Mouse (Mus musculus): ENCODE results near the gene Dlg4.
"Not testable (repeated sequence)": the region's sequence is repeated elsewhere in the genome, so short reads cannot be mapped to it uniquely, and the experiment has no call there.

Gene Dlg4

DNA sequence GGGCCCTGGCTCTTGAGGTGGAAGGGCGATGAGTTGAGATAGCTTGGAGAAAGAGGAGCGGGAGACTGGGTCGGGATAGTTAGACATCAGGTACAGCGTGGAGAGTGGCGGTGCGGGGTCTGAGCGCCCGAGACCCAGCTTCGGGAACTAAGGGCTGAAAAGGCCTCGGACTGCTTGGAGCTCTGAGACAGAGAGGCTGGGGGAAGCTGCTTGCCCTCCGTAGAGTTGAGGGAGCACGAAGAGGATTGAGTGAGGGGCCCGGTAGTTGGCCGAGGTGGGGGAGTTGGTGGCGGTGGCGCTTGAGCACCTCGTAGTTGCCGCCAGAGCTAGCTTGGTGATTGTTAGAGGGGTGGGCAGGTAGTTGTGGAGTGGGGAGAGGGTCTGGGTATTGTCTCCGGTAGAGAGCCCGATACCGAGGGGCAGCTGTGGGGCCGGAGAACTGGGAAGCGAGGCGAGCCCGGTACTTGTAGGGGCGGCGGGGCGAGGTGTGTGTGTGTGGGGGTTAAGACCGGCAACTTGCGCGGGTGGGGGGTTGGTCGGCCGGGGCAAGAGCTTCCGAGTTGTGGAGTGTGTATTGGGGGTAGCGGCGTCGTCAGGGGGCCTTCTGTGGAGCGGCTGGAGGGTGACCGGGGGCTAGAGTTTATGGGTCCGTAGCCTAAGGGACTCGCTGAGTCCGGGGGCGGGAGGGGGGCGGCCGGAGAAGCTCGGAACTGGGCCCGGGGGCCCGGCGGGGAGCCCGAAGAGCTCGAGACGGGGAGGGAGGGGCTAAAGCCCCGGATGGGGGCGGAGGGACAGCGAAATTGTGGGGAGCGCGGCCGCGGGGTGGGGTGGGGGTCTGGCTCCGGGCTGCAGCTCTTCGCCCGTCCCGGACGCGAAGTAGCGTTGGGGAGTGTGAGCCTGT is 20.3 kb upstream of the Dlg4 start:
- DNase-seq (ENCODE audit: low spot score in 2 of 2): peak in 1 of 2 experiments; percentile 37

DNA sequence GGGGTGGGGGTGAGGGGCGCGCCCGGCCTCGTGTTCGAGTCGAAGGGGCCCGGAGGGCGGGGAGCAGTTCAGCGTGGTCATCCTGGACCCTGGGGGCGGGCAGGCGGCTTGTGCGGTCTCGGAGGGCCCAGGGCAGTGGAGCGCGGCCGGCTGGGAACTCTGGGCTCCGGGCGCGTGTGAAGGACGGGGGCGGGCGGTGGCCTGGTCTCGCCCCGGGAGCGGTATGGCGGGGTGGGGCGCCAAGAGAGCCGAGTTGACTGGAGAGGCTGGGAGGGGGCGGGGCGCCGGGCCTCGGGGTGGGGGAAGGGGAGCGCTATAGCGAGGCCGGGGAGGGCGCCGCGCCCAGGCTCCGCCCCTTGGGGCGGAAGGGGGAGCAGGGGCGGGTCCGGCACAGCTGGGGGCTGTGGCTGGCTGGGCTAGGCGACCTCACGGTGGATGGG is 19.7 kb upstream of the Dlg4 start:
- DNase-seq (ENCODE audit: low spot score in 2 of 2): peak; percentile 86 to 92

DNA sequence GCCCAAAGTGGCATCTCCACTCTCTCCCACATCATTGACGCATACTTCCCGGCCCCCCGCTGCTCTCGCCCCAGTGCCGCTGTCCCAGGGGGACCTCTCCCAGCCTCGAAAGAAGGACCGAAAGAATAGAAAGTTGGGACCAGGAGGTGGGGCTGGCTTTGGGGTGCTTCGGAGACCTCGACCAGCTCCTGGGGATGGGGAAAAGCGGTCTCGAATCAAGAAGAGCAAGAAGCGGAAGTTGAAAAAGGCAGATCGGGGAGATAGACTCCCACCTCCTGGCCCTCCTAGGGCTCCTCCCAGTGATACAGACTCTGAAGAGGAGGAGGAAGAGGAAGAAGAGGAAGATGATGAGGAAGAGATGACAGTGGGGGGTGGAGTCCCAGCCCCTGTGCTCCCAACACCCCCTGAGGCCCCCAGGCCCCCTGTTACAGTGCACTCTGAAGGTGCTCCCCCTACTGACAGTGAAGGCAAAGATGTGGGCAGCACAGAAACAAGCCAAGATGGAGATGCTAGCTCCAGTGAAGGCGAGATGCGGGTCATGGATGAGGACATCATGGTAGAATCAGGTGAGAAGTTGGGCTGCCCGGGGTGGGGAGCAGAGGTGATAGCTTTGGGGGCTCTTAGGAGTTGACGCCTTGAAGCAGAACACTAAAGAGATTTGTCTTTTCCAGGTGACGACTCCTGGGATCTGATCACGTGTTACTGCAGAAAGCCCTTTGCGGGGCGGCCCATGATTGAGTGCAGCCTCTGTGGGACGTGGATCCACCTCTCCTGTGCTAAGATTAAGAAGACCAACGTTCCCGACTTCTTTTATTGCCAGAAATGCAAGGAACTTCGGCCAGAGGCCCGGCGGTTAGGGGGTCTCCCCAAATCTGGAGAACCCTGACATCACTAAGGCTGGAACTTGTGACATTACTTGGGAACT is 17.9 kb upstream of the Dlg4 start:
- DNase-seq (ENCODE audit: low spot score in 2 of 2): no peak

DNA sequence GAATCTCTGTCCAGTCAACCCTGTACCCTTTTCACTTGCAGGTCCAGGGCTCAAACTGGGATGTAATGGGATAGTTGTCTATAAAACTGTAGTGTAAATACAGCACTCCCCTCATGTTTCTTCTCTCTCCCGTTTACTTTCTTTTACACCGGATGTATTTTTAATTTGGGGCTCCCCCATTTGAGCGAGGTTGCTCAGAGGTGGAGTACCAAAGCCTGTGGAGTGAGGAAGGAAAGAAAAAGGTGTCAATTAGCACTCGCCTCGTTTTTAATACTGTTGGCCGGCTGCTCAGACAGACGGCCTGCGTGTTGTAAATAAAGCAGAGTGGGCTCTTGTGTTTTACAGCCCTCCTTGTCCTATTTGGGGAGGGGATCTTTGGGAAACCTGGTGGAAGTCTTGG is 17.1 kb upstream of the Dlg4 start:
- DNase-seq (ENCODE audit: low spot score in 2 of 2): no peak

DNA sequence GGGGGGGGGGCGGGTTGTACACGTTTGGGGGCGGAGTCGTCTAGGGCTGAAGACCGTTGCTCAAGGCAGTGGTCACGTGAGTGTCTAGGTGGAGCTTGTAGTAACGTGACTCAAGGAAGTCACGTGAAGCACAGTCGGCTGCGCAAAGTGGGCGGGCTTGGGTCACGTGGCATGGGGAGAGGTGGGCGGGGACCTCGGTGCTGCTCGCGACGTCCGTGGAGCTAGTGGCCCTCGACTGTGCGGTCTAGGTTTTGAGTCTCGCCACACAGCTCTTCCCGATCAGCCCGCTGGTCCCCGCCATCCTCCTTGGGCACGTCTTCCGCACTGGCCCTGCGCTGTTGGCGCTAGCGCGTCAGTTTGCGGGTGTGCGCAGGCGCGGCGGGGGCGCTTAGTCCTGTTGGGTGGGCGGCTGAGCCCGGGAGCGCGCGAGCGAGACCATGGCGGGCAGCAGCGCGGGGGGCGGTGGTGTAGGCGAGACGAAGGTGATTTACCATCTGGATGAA is 16.3 kb upstream of the Dlg4 start, which contains the start of gene Dvl2:
Gene Dvl2, plus strand, starts transcription at position 200 of the 503 bp plus-strand sequence.
- peak; percentile 78 to 92 for DNase-seq (ENCODE audit: low spot score in 2 of 2)

DNA sequence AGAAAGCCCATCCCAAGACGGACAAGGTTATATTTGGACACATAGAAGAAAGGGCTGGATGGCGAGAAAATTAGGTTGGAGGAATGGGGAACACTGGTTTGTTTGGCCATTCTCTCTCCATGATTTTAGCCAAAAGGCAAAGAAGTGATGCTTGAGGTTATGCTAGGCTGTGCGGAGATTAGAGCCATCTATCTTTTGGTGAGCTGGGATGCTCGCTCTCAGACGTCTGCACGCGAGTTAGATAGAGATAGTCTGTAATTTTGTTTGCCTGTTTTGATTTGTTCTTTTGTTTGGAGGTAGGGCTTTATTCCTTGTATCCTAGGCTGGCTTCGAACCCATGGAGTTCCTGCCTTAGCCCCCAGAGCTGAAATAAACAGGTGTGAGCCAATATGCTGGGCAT is 15.6 kb upstream of the Dlg4 start:
- DNase-seq (ENCODE audit: low spot score in 2 of 2): no peak

DNA sequence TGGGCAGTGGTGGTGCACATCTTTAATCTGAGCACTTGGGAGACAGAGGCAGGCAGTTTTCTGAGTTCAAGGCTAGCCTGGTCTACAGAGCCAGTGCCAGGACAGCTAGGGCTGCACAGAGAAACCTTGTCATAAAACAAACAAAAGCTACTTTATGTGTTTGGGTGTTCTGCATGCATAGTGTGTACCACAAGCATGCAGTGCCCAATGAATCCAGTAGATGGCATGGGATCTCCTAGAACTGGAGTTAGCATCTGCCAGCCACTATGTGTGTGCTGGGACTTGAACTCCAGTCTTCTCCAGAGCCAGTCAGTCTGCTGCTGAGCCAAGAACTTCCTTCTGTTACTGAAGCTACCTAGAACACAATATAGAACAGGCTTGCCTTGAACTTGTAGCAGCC is 14.9 kb upstream of the Dlg4 start:
- no peak for DNase-seq (ENCODE audit: low spot score in 2 of 2)

DNA sequence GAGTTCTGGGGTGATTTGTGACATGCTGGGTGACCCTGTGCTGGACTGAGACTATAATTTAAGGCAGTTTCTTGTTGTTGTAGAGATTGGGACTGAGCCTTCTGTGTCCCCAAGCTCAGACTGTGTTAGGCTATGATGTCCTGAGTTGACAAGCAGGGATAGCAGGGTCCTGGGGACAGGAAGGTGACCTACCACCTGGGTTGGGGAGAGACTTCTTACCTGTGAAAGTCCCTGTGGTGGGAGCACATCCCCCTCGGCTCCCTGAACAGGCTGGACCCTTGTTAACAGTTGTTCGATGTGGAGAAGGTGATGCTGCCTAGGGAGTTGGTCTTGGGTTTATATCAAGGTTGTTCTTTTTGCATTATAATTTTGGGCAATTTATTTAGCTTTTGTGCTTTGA is 14.3 kb upstream of the Dlg4 start:
- DNase-seq (ENCODE audit: low spot score in 2 of 2): no peak

DNA sequence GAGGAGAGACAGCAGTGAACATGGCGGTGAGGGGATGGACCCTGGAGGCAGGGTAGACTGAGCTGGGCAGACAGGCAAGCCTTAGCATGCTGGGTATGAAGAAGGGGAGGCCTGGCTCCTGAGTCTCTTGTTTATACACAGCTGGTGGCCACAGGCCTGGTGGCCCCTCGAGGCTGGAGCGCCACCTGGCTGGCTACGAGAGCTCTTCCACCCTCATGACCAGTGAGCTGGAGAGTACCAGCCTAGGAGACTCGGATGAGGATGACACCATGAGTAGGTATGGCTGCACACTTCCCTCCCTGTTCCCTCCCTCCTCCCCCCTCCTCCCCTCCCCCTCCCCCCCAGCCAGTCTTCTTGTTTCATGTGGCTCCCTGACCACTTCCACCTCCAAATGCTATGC is 11.2 kb upstream of the Dlg4 start:
- DNase-seq (ENCODE audit: low spot score in 2 of 2): no peak

DNA sequence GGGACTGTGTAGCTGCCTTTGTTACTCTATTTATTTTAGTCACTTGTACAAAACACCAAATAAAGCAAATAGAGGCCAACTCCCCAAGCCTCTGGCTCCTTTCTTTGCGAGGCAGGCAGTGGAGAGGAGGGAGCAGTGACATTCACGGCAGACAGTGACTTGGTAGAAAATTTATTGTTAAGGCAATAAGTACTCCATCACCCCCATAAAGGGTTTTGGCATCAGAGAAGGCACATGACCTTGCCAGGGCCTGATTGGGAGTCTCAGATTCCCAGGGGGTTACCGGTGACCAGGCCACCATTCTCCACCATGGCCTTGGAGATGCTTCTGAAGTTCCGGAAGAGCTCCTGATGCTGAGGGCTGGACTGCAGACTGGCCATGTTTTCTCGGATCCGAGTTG is 6.7 kb upstream of the Dlg4 start:
- DNase-seq (ENCODE audit: low spot score in 2 of 2): no peak

DNA sequence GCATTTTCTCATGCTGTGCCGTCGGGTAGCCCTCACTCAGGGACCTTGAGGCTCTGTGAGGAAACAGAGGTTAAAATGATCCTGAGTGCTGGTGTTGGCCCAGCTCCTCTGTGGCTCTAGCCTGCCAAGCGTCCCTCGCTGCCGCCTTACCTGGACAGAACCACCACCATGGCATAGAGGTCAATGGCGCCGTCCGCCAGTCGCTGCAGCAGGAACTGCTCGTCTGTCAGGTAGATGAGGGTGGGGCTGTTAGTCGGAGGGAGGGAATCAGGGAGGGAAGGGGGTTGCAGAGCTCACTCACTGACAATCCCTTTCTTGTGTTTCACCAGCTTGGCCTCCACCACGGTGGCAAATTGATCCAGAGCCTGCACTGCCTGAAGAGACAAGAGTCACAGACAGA is 6.2 kb upstream of the Dlg4 start:
- DNase-seq (ENCODE audit: low spot score in 2 of 2): no peak

DNA sequence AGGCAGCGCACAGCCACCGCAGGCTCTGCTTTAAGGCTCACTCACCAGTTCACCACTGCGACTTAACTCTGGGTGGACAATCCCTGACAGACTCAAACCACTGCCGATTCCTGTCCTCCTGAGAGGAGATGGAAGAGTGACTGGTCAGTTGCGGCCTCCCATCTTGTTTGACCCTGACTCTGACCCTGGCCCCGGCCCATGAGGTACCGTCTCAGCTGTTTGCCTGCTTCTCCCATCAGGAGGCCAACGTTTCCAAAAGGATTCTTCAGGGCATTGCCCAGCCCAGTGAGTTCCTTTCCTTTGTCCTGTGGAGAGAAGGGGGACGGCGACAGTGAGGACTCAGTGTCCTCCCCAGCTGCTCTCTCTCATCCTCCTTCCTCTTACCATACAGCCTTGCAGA is 5.8 kb upstream of the Dlg4 start:
- DNase-seq (ENCODE audit: low spot score in 2 of 2): no peak

DNA sequence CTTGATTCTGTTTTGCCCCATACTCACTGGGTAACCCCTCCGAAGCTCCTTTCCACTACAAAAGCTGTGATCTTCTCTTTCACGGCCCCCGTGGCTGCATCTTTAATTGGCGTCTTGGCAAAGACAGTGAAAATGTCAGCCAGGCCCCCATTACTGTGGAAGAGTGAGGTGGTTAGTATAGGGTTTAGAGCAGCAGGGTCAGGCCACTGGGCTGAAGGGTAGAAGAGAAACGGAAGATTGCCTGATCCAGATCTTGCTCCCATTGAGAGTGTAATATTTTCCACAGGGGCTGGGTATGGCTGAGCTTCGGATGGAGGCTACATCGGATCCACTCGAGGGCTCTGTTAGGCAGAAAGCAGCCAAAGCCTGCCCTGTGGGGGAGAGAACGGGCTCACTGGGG is 3.8 kb upstream of the Dlg4 start:
- DNase-seq (ENCODE audit: low spot score in 2 of 2): no peak

DNA sequence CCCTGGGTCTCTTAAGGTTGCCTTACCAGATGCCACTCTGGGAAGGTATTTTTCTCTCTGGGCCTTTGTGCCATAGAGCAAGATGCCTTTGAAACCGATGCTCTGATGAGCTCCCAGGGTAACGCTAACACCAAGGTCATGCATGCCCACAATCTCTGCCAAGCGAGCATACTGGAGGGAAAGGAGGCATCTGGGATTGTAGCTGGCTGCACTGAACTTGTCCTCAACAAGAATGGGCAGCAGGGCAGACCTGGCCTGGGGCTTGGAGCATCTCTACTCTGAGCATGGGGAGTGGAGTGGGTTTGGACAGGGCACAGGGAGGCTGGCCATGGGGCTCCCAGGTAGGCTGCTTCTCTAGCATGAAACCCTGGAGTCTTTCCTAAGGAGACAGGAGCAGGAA is 3.3 kb upstream of the Dlg4 start:
- no peak for DNase-seq (ENCODE audit: low spot score in 2 of 2)

DNA sequence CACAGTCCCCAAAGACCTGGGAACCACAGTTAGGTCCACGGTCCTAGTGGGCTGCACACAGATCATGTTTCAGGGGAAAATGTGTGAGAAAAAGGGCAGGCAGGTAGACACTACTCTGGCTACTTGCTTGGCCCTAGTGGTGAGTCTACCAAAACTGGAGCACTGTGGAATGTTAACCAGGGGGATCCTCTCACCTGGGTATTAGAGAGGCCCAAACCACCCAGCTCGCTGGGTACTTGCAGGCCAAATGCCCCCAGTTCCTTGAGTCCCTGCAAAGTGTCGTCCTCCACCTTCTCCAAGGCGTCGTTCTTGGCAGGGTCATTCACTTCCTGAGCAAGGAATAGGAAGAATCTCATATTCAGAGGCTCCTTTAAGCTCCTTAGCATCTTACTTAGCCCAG is 2.7 kb upstream of the Dlg4 start:
- no peak for DNase-seq (ENCODE audit: low spot score in 2 of 2)

DNA sequence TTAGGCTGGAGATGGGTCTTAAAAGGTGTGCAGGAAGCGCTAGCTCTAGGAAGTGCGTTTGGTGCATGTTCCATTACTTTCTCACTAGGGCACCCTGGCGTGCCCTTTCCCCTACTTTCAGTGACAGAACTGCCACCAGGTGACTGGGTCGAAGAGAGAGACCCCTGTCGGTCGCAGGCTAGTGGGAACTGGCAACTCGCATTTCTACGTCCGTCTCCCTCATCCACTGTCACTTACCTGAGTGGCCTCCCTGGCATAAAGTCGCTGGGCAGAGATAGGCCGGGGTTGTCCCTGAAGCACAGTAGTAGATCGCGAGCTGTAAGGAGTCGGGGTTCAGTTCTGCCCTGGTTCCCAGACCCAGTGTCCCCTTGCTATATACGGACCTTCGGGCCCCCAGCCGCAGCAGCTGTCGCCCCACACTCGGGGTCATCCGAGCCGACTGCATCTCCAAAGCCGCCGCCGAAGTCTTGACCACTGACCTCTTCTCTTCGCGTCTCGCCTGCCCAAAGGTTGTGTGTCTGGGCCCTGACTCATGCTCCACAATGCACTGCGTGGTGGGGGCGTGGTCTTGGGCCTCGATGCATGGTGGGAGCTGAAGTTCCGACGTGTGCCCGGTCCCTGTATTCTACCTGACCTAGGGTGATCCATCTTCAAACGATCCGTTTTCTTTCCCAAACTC is 1.7 kb upstream of the Dlg4 start, which contains the start of gene Acadvl:
Gene Acadvl, minus strand, starts transcription at position 532 of the 679 bp plus-strand sequence.
- DNase-seq (ENCODE audit: low spot score in 2 of 2): peak; percentile 88 to 91

DNA sequence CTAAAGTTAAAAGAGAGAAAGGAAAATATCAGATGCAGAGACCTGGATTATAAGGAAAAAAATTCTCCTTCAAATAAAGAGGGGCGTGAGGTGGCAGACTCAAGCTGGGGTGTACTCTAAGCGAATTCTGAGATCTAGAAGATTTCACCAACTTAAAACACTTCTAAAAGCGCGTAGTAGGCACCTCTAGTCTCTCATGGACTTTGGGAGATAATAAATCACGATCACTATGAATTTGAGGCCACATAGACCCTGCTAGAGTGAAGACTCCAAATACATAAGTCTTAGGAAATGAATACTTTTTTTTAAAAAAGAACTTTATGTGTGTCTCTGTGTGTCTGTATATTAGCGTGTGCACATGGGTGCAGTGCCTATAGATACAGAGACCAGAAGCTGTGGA is 1.1 kb upstream of the Dlg4 start:
- DNase-seq (ENCODE audit: low spot score in 2 of 2): no peak

DNA sequence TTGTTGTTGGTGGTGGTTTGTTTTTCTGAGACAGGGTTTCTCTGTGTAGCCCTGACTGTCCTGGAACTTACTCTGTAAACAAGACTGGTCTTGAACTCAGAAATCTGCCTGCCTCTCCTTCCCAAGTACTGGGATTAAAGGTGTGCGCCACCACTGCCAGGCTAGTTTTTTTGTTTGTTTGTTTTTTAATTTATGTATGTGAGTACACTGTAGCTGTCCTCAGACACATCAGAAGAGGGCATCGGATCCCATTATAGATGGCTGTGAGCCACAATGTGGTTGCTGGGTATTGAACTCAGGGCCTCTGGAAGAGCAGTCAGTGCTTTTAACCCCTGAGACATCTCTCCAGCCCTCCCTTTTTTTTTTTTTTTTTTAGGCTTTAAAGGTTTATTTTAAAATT is 565 bp upstream of the Dlg4 start:
- DNase-seq (ENCODE audit: low spot score in 2 of 2): not testable (repeated sequence)

DNA sequence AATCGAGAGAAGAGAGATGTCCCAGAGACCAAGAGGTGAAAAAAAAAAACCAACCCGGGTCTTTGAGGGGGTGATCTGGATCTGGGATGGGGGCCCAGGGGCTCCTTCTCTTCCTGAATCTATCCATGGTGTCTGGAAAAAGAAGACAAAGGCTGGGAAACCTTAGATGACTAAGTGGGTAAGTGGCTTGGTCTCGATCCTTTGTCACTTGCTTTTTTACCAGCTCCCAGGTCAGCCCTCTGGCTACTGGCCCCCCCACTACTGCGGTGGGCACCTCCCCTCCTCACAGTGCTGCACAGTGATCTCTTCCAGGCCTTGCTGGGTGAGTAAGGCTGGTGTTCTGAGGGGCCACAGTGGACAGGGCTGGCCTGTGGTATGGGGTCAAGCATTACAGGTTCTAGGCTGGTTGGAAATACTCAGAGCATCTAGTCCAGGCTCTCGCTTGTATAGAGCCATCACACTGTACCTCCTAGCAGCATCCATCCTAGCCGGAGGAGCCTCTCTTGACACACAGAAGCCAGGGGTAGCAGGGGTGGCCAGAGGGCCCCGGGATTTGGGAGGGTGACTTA is 541 bp downstream of the Dlg4 start:
- no peak for DNase-seq (ENCODE audit: low spot score in 2 of 2)

DNA sequence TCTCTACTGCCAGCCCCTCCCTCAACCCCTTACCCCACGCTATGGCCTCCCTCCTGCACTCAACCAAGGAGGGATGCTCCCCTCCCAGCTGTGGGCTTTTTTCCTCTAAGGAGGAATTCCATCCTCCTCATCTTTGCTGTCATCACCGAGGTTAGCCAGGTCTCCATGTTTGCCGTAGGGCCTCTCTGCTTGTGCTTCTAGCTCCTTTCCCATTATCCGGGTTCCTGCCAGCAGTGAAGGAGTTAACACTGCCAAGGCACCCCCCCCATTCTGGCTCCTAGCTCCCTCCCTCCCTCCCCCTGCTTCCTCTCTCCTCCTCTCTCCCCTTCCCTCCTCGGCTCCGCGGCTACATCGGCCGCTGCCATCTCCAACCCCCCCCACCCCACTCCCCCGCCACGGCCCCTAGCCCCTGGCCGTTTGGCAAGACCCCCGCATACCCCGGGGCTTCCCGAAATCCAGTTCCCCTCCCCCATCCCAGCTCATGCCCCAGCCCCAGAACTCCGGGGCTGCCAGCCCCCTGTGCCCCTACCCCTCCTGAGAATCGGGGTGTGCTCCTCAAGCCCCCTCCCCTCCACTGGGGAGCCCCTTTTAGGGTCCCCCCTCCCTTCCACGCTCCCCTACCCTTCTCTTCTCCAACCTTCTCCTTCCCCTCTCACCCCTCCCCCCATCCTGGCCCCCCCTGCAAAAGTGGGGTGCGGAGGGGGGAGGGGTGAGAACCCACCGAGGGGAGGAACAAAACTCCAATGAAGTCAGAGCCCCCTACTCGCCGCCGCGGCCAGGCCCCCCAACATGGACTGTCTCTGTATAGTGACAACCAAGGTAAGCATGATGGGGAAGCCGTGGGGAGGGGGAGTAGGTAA is 1.6 kb downstream of the Dlg4 start:
- no peak for DNase-seq (ENCODE audit: low spot score in 2 of 2)

Data from urinary bladder, postnatal 36 days (tissue).